Mouse (Mus musculus): Measurements from ENCODE around the gene Arhgef28. TPM values are rescaled to one million over a fixed set of nuclear protein-coding genes. Genes with fewer than 3 reads are reported as not detected.

Arhgef28 gene
- polyA plus RNA-seq, 1 experiment from 2014 or later, result 10.3 TPM

- Histone ChIP-seq H3K9ac (ENCODE audit: low read length) (no peak overlapping the region), H3K4me2 (ENCODE audit: low read depth, low read length) (no peak overlapping the region), H3K36me3 (ENCODE audit: control insufficient read depth, insufficient read depth) (no peaks in the 10 kb centered on the region), H3K9me3 (replicated peaks; ENCODE audit: control insufficient read depth, low read length) (no peaks in the 10 kb centered on the region), H3K27me3 (ENCODE audit: control insufficient read depth, insufficient read depth, low read length) (no peaks in the 10 kb centered on the region), H3K4me1 (ENCODE audit: control insufficient read depth, insufficient read depth, low read length) (0 out of 2 replicates have a peak, but pooled peaks cover 4% of the 10 kb centered on the region), H3K4me3 (ENCODE audit: low read length) (no peak overlapping the region), H3K27ac (ENCODE audit: low read length) (no peak overlapping the region)
- WGBS, result 88% methylated on average over 6 of the region's 6 CpGs
- no peak for ATAC-seq (replicated peaks; ENCODE audit: extremely low read depth, insufficient read depth, low FRiP score)
These were observed 33.2 kb downstream of the Arhgef28 start for GRCm38 (mm10) chr13:98173008-98173407.

GRCm38 (mm10) chr13:98172365-98172764 is 33.9 kb downstream of the Arhgef28 start:
- no peak for ATAC-seq (replicated peaks; ENCODE audit: extremely low read depth, insufficient read depth, low FRiP score)
- H3K36me3 ChIP-seq (ENCODE audit: control insufficient read depth, insufficient read depth), result no peaks in the 10 kb centered on the region
- H3K9ac ChIP-seq (ENCODE audit: low read length), result no peak overlapping the region
- H3K4me2 ChIP-seq (ENCODE audit: low read depth, low read length), result no peak overlapping the region
- no peaks in the 10 kb centered on the region for H3K9me3 ChIP-seq (replicated peaks; ENCODE audit: control insufficient read depth, low read length)
- no peaks in the 10 kb centered on the region for H3K27me3 ChIP-seq (ENCODE audit: control insufficient read depth, insufficient read depth, low read length)
- no peak overlapping the region for H3K4me3 ChIP-seq (ENCODE audit: low read length)
- WGBS, result 76% methylated on average over 11 of the region's 11 CpGs
- H3K4me1 ChIP-seq (ENCODE audit: control insufficient read depth, insufficient read depth, low read length), result 0 out of 2 replicates have a peak, but pooled peaks cover 4% of the 10 kb centered on the region
- no peak overlapping the region for H3K27ac ChIP-seq (ENCODE audit: low read length)

GRCm38 (mm10) chr13:98171706-98172105 is 34.5 kb downstream of the Arhgef28 start:
- no peak overlapping the region for H3K27ac ChIP-seq (ENCODE audit: low read length)
- H3K36me3 ChIP-seq (ENCODE audit: control insufficient read depth, insufficient read depth), result no peaks in the 10 kb centered on the region
- no peak for ATAC-seq (replicated peaks; ENCODE audit: extremely low read depth, insufficient read depth, low FRiP score)
- H3K27me3 ChIP-seq (ENCODE audit: control insufficient read depth, insufficient read depth, low read length), result no peaks in the 10 kb centered on the region
- no peak overlapping the region for H3K4me3 ChIP-seq (ENCODE audit: low read length)
- WGBS, result 90% methylated on average over 4 of the region's 4 CpGs
- no peaks in the 10 kb centered on the region for H3K4me1 ChIP-seq (ENCODE audit: control insufficient read depth, insufficient read depth, low read length)
- no peak overlapping the region for H3K4me2 ChIP-seq (ENCODE audit: low read depth, low read length)
- H3K9ac ChIP-seq (ENCODE audit: low read length), result no peak overlapping the region
- no peaks in the 10 kb centered on the region for H3K9me3 ChIP-seq (replicated peaks; ENCODE audit: control insufficient read depth, low read length)

- H3K9me3 ChIP-seq (replicated peaks; ENCODE audit: control insufficient read depth, low read length), result no peaks in the 10 kb centered on the region
- no peak overlapping the region for H3K4me3 ChIP-seq (ENCODE audit: low read length)
- no peaks in the 10 kb centered on the region for H3K27me3 ChIP-seq (ENCODE audit: control insufficient read depth, insufficient read depth, low read length)
- no peaks in the 10 kb centered on the region for H3K36me3 ChIP-seq (ENCODE audit: control insufficient read depth, insufficient read depth)
- no peak for ATAC-seq (replicated peaks; ENCODE audit: extremely low read depth, insufficient read depth, low FRiP score)
- no peak overlapping the region for H3K27ac ChIP-seq (ENCODE audit: low read length)
- H3K4me1 ChIP-seq (ENCODE audit: control insufficient read depth, insufficient read depth, low read length), result no peaks in the 10 kb centered on the region
- WGBS, result 84% methylated on average over 12 of the region's 12 CpGs
- H3K4me2 ChIP-seq (ENCODE audit: low read depth, low read length), result no peak overlapping the region
- no peak overlapping the region for H3K9ac ChIP-seq (ENCODE audit: low read length)
These were observed 35.0 kb downstream of the Arhgef28 start for GRCm38 (mm10) chr13:98171257-98171656.

- no peaks in the 10 kb centered on the region for H3K9me3 ChIP-seq (replicated peaks; ENCODE audit: control insufficient read depth, low read length)
- no peaks in the 10 kb centered on the region for H3K27me3 ChIP-seq (ENCODE audit: control insufficient read depth, insufficient read depth, low read length)
- no peaks in the 10 kb centered on the region for H3K4me1 ChIP-seq (ENCODE audit: control insufficient read depth, insufficient read depth, low read length)
- H3K9ac ChIP-seq (ENCODE audit: low read length), result no peak overlapping the region
- ATAC-seq (replicated peaks; ENCODE audit: extremely low read depth, insufficient read depth, low FRiP score), result no peak
- WGBS, result 78% methylated on average over 6 of the region's 6 CpGs
- no peak overlapping the region for H3K4me2 ChIP-seq (ENCODE audit: low read depth, low read length)
- H3K4me3 ChIP-seq (ENCODE audit: low read length), result no peak overlapping the region
- no peaks in the 10 kb centered on the region for H3K36me3 ChIP-seq (ENCODE audit: control insufficient read depth, insufficient read depth)
- no peak overlapping the region for H3K27ac ChIP-seq (ENCODE audit: low read length)
These were observed 41.4 kb downstream of the Arhgef28 start for GRCm38 (mm10) chr13:98164878-98165277.

- 88% methylated on average over 8 of the region's 8 CpGs for WGBS
- H3K36me3 ChIP-seq (ENCODE audit: control insufficient read depth, insufficient read depth), result no peaks in the 10 kb centered on the region
- H3K9ac ChIP-seq (ENCODE audit: low read length), result no peak overlapping the region
- no peak overlapping the region for H3K4me2 ChIP-seq (ENCODE audit: low read depth, low read length)
- no peaks in the 10 kb centered on the region for H3K27me3 ChIP-seq (ENCODE audit: control insufficient read depth, insufficient read depth, low read length)
- H3K4me3 ChIP-seq (ENCODE audit: low read length), result no peak overlapping the region
- H3K27ac ChIP-seq (ENCODE audit: low read length), result no peak overlapping the region
- no peak for ATAC-seq (replicated peaks; ENCODE audit: extremely low read depth, insufficient read depth, low FRiP score)
- no peaks in the 10 kb centered on the region for H3K4me1 ChIP-seq (ENCODE audit: control insufficient read depth, insufficient read depth, low read length)
- H3K9me3 ChIP-seq (replicated peaks; ENCODE audit: control insufficient read depth, low read length), result no peaks in the 10 kb centered on the region
These were observed 44.7 kb downstream of the Arhgef28 start for GRCm38 (mm10) chr13:98161496-98161895.

GRCm38 (mm10) chr13:98156656-98157055 is 49.6 kb downstream of the Arhgef28 start:
- Histone ChIP-seq H3K27me3 (ENCODE audit: control insufficient read depth, insufficient read depth, low read length) (no peaks in the 10 kb centered on the region), H3K9me3 (replicated peaks; ENCODE audit: control insufficient read depth, low read length) (no peaks in the 10 kb centered on the region), H3K9ac (ENCODE audit: low read length) (no peak overlapping the region), H3K4me1 (ENCODE audit: control insufficient read depth, insufficient read depth, low read length) (peaks cover 7% of the 10 kb centered on the region), H3K4me2 (ENCODE audit: low read depth, low read length) (no peak overlapping the region), H3K36me3 (ENCODE audit: control insufficient read depth, insufficient read depth) (no peaks in the 10 kb centered on the region), H3K4me3 (ENCODE audit: low read length) (no peak overlapping the region), H3K27ac (ENCODE audit: low read length) (no peak overlapping the region)
- no peak for ATAC-seq (replicated peaks; ENCODE audit: extremely low read depth, insufficient read depth, low FRiP score)
- WGBS, result 58% methylated on average over 7 of the region's 7 CpGs

GRCm38 (mm10) chr13:98152759-98153158 is 53.5 kb downstream of the Arhgef28 start:
- 54% methylated on average over 8 of the region's 8 CpGs for WGBS
- H3K36me3 ChIP-seq (ENCODE audit: control insufficient read depth, insufficient read depth), result no peaks in the 10 kb centered on the region
- H3K4me2 ChIP-seq (ENCODE audit: low read depth, low read length), result no peak overlapping the region
- no peak overlapping the region for H3K27ac ChIP-seq (ENCODE audit: low read length)
- H3K4me3 ChIP-seq (ENCODE audit: low read length), result no peak overlapping the region
- peaks cover 15% of the 10 kb centered on the region for H3K4me1 ChIP-seq (ENCODE audit: control insufficient read depth, insufficient read depth, low read length)
- ATAC-seq (replicated peaks; ENCODE audit: extremely low read depth, insufficient read depth, low FRiP score), result no peak
- no peaks in the 10 kb centered on the region for H3K9me3 ChIP-seq (replicated peaks; ENCODE audit: control insufficient read depth, low read length)
- no peaks in the 10 kb centered on the region for H3K27me3 ChIP-seq (ENCODE audit: control insufficient read depth, insufficient read depth, low read length)
- no peak overlapping the region for H3K9ac ChIP-seq (ENCODE audit: low read length)

- no peak for ATAC-seq (replicated peaks; ENCODE audit: extremely low read depth, insufficient read depth, low FRiP score)
- Histone ChIP-seq H3K36me3 (ENCODE audit: control insufficient read depth, insufficient read depth) (no peaks in the 10 kb centered on the region), H3K4me2 (ENCODE audit: low read depth, low read length) (no peak overlapping the region), H3K27ac (ENCODE audit: low read length) (no peak overlapping the region), H3K9ac (ENCODE audit: low read length) (no peak overlapping the region), H3K4me1 (ENCODE audit: control insufficient read depth, insufficient read depth, low read length) (peaks cover 12% of the 10 kb centered on the region), H3K4me3 (ENCODE audit: low read length) (no peak overlapping the region), H3K27me3 (ENCODE audit: control insufficient read depth, insufficient read depth, low read length) (no peaks in the 10 kb centered on the region), H3K9me3 (replicated peaks; ENCODE audit: control insufficient read depth, low read length) (no peaks in the 10 kb centered on the region)
- WGBS, result 52% methylated on average over 5 of the region's 5 CpGs
These were observed 58.7 kb downstream of the Arhgef28 start for GRCm38 (mm10) chr13:98147532-98147931.

Measured in heart, embryonic 16.5 days (tissue).